In the genomic region with DNA sequence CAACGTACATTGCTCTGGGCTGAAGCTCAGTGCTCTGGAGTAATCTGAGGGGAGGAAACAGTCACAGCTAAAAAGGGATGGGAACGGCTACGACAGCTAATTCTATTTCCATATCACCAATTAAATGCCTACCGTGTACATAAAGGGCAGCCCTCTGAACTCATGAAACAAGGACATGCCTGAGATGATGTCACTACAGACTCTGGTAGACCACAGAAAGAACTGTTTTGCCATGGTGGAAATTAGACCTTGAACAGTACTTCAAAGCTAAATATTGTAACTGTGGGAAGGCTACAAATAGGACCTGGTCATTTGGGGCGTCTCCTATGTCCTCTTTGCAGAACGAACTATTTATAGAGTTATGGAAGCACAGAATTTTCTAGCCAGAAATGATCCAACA, we compare ENCODE assay signal across 14 mouse cellular contexts.
DNase-seq lines count a peak whose midpoint lies in the region; ATAC-seq and TF ChIP-seq lines count a peak whose summit lies in the region.
"Had no signal": no experiment of that assay in that cellular context is flagged by ENCODE, and none has a peak within 500 bp of the region (broad histone marks: within the 10 kb centered on the region; RNA-seq: fewer than 3 reads in every experiment).

No protein-coding gene starts in this region.

- H3K4me1 ChIP-seq in heart, embryonic 12.5 days (replicated peaks): peaks cover 33% of the 10 kb centered on the region
- H3K4me1 ChIP-seq in heart, embryonic 10.5 days: peaks cover 22% of the 10 kb centered on the region; the same call in 1 of the 2 replicates
- 0 out of 2 replicates have a peak, but pooled peaks cover 4% of the 10 kb centered on the region for H3K4me1 ChIP-seq in liver, postnatal 0 days (ENCODE audit: insufficient read depth)
- peaks cover 7% of the 10 kb centered on the region; the same call in 1 of the 2 replicates for H3K4me1 ChIP-seq in liver, embryonic 11.5 days (replicated peaks; ENCODE audit: control insufficient read depth, insufficient read depth, low read length)

- no peak for TF ChIP-seq CTCF in liver, postnatal 0 days (IDR thresholded peaks at IDR 0.05; ENCODE audit: low read depth)

- no peak for DNase-seq in heart, embryonic 10.5 days (ENCODE audit: low spot score)
- no peak for DNase-seq in liver, postnatal 0 days
- no peak for DNase-seq in liver, embryonic 11.5 days (ENCODE audit: low spot score)
- no peak for DNase-seq in thymus, postnatal 36 days
- DNase-seq: kidney, adult 11 months; layer of hippocampus, postnatal 36 days had no signal

- WGBS in heart, embryonic 12.5 days: 73% methylated on average over 6 of the region's 6 CpGs
- 81% methylated on average over 6 of the region's 6 CpGs for WGBS in heart, embryonic 10.5 days
- WGBS in liver, postnatal 0 days (ENCODE audit: insufficient replicate concordance): 69% methylated on average over 6 of the region's 6 CpGs
- WGBS in liver, embryonic 11.5 days: 82% methylated on average over 6 of the region's 6 CpGs

- ATAC-seq in heart, embryonic 12.5 days (ENCODE audit: insufficient number of reproducible peaks, low FRiP score): no peak
- peak; percentile 9; the same call in 1 of the 2 replicates for ATAC-seq in liver, postnatal 0 days
- no peak for ATAC-seq in liver, embryonic 11.5 days (replicated peaks; ENCODE audit: low FRiP score)
- ATAC-seq in CD4-positive, CD25-positive, alpha-beta regulatory T cell, adult 4 months: peak; percentile 37
- peak; percentile 65 for ATAC-seq in monocyte, adult 5-6 weeks (replicated peaks; ENCODE audit: insufficient number of reproducible peaks, low FRiP score, low TSS enrichment, poor library complexity, severe bottlenecking)

- no peaks in the 10 kb centered on the region for H3K9me3 ChIP-seq in heart, embryonic 12.5 days (replicated peaks)
- H3K9me3 ChIP-seq in heart, embryonic 10.5 days: no peaks in the 10 kb centered on the region
- no peaks in the 10 kb centered on the region for H3K9me3 ChIP-seq in liver, postnatal 0 days (ENCODE audit: low read length)
- no peaks in the 10 kb centered on the region for H3K9me3 ChIP-seq in liver, embryonic 11.5 days (ENCODE audit: control insufficient read depth, low read length)
- H3K9me3 ChIP-seq: embryonic facial prominence, embryonic 12.5 days; hindbrain, embryonic 15.5 days; neural tube, embryonic 15.5 days had no signal

- H3K4me3 ChIP-seq in heart, embryonic 12.5 days: no peak overlapping the region
- H3K4me3 ChIP-seq in heart, embryonic 10.5 days: no peak overlapping the region
- H3K4me3 ChIP-seq in liver, postnatal 0 days (ENCODE audit: low read depth, low read length): no peak overlapping the region
- no peak overlapping the region for H3K4me3 ChIP-seq in liver, embryonic 11.5 days (ENCODE audit: low read depth, low read length)
- H3K4me3 ChIP-seq: embryonic facial prominence, embryonic 12.5 days; hindbrain, embryonic 15.5 days; neural tube, embryonic 15.5 days had no signal

- no peaks in the 10 kb centered on the region for H3K27me3 ChIP-seq in heart, embryonic 12.5 days (replicated peaks)
- no peaks in the 10 kb centered on the region for H3K27me3 ChIP-seq in heart, embryonic 10.5 days (ENCODE audit: insufficient read depth, poor library complexity, severe bottlenecking)
- H3K27me3 ChIP-seq in liver, postnatal 0 days (ENCODE audit: insufficient read depth, low read length): no peaks in the 10 kb centered on the region
- H3K27me3 ChIP-seq in liver, embryonic 11.5 days (replicated peaks; ENCODE audit: control insufficient read depth, insufficient read depth, low read length): no peaks in the 10 kb centered on the region
- H3K27me3 ChIP-seq: embryonic facial prominence, embryonic 12.5 days; hindbrain, embryonic 15.5 days; neural tube, embryonic 15.5 days had no signal

- no peak for TF ChIP-seq EP300 in liver, postnatal 0 days (IDR thresholded peaks at IDR 0.05; ENCODE audit: low read depth)

- H3K27ac ChIP-seq in heart, embryonic 12.5 days (ENCODE audit: poor library complexity, severe bottlenecking): peak overlapping the region; percentile 23; the same call in 1 of the 2 replicates
- H3K27ac ChIP-seq in heart, embryonic 10.5 days: no peak overlapping the region
- H3K27ac ChIP-seq in liver, postnatal 0 days (ENCODE audit: low read depth): no peak overlapping the region
- H3K27ac ChIP-seq in liver, embryonic 11.5 days (ENCODE audit: low read depth, low read length): no peak overlapping the region
- H3K27ac ChIP-seq: embryonic facial prominence, embryonic 12.5 days; kidney, postnatal 0 days; neural tube, embryonic 15.5 days; stomach, postnatal 0 days had no signal

- H3K9ac ChIP-seq in heart, embryonic 12.5 days: no peak overlapping the region
- H3K9ac ChIP-seq in liver, postnatal 0 days (replicated peaks): no peak overlapping the region
- no peak overlapping the region for H3K9ac ChIP-seq in liver, embryonic 11.5 days (ENCODE audit: low read depth, low read length)
- H3K9ac ChIP-seq: embryonic facial prominence, embryonic 12.5 days; hindbrain, embryonic 15.5 days; neural tube, embryonic 15.5 days had no signal

- no peak overlapping the region for H3K4me2 ChIP-seq in heart, embryonic 12.5 days
- H3K4me2 ChIP-seq in liver, postnatal 0 days (ENCODE audit: low read depth, low read length): no peak overlapping the region
- H3K4me2 ChIP-seq in liver, embryonic 11.5 days: no peak overlapping the region
- H3K4me2 ChIP-seq: embryonic facial prominence, embryonic 12.5 days; hindbrain, embryonic 15.5 days; neural tube, embryonic 15.5 days had no signal

- H3K36me3 ChIP-seq in heart, embryonic 12.5 days: no peaks in the 10 kb centered on the region; the same call in 1 of the 2 replicates
- no peaks in the 10 kb centered on the region for H3K36me3 ChIP-seq in heart, embryonic 10.5 days
- H3K36me3 ChIP-seq in liver, postnatal 0 days (replicated peaks; ENCODE audit: insufficient read depth, low read length): no peaks in the 10 kb centered on the region
- no peaks in the 10 kb centered on the region for H3K36me3 ChIP-seq in liver, embryonic 11.5 days (ENCODE audit: control insufficient read depth, insufficient read depth, low read length)
- H3K36me3 ChIP-seq: embryonic facial prominence, embryonic 12.5 days; hindbrain, embryonic 15.5 days; neural tube, embryonic 15.5 days had no signal

Comparison
In these comparisons a context has a peak if more than half of its experiments do, and no peak if none do; other contexts are left out.
1. ATAC-seq: peak in liver, postnatal 0 days (single experiment), CD4-positive, CD25-positive, alpha-beta regulatory T cell, adult 4 months (single experiment) and monocyte, adult 5-6 weeks (single experiment); none in heart, embryonic 12.5 days (single experiment) and liver, embryonic 11.5 days (single experiment).